Mouse (Mus musculus) heart, embryonic 16.5 days (tissue): ENCODE results near the gene Ski. TPM values are rescaled to one million over a fixed set of nuclear protein-coding genes. Genes with fewer than 3 reads are reported as not detected.

Experiments used
- ATAC-seq: fragments of 200-750 bp; cut with Nextera tagmentation; replicated peaks from 2 replicates; pipeline ENCODE4 v1.8.0; 2017; ENCODE audit warnings: moderate number of reproducible peaks; ENCODE audit not compliant: insufficient read depth, low FRiP score; ENCODE audit errors: extremely low read depth
- H3K27ac ChIP-seq: fragments of 300-500 bp; sonication (generic); 2 replicates; pipeline ENCODE4 v1.5.1; 2014; ENCODE audit warnings: mild to moderate bottlenecking, low read length, control low read depth, moderate library complexity
- H3K27me3 ChIP-seq: fragments of 300-500 bp; sonication (generic); 2 replicates; pipeline ENCODE4 v1.6.1; 2014; ENCODE audit warnings: low read length, mixed read lengths; ENCODE audit not compliant: control insufficient read depth, insufficient read depth
- H3K36me3 ChIP-seq: fragments of 300-500 bp; sonication (generic); 2 replicates; pipeline ENCODE4 v1.6.1; 2014; ENCODE audit not compliant: control insufficient read depth, insufficient read depth
- H3K4me1 ChIP-seq: fragments of 300-500 bp; sonication (generic); 2 replicates; pipeline ENCODE4 v1.6.1; 2014; ENCODE audit warnings: low read length, mixed read lengths; ENCODE audit not compliant: control insufficient read depth, insufficient read depth
- H3K4me2 ChIP-seq: fragments of 300-500 bp; sonication (generic); 2 replicates; pipeline ENCODE4 v1.6.1; 2014; ENCODE audit warnings: low read depth, mild to moderate bottlenecking, control low read depth, low read length
- H3K4me3 ChIP-seq: fragments of 300-500 bp; sonication (generic); 2 replicates; pipeline ENCODE4 v1.5.1; 2014; ENCODE audit warnings: mild to moderate bottlenecking, control low read depth, low read length
- H3K9ac ChIP-seq: fragments of 300-500 bp; sonication (generic); 2 replicates; pipeline ENCODE4 v1.6.1; 2014; ENCODE audit warnings: low read length, control low read depth
- H3K9me3 ChIP-seq: fragments of 300-500 bp; sonication (generic); replicated peaks from 2 replicates; pipeline ENCODE4 v1.6.1; 2016; ENCODE audit warnings: low read length; ENCODE audit not compliant: control insufficient read depth
- WGBS: fragments of 180-500 bp; shearing (Covaris S2); extraction: QIAGEN DNeasy Blood & Tissue Kit; methylation state at CpG from one replicate; pipeline ENCODE4 v1.1.7; 2014; 5-methylcytosine and 5-hydroxymethylcytosine counted together
- polyA plus RNA-seq: library from polyadenylated mRNA; unstranded; fragments of >200 nt; fragmentation: Nextera tagmentation; extraction: Ambion mirVana; gene quantifications from 2 replicates; pipeline ENCODE4 v1.2.1, GENCODE M21; 2015

The Ski gene
- polyA plus RNA-seq, 1 experiment from 2014 or later, result 12.3 TPM

GRCm38 (mm10) chr4:155138451-155138850 is 83.9 kb downstream of the Ski start:
- H3K9me3 ChIP-seq, result no peaks in the 10 kb centered on the region
- WGBS, result 84% methylated on average over 8 of the region's 8 CpGs
- H3K4me2 ChIP-seq, result no peak overlapping the region
- H3K9ac ChIP-seq, result no peak overlapping the region
- no peak for ATAC-seq
- no peak overlapping the region for H3K27ac ChIP-seq
- peaks cover 48% of the 10 kb centered on the region for H3K4me1 ChIP-seq
- no peak overlapping the region for H3K4me3 ChIP-seq
- no peaks in the 10 kb centered on the region for H3K27me3 ChIP-seq
- H3K36me3 ChIP-seq, result no peaks in the 10 kb centered on the region

- H3K9ac ChIP-seq, result no peak overlapping the region
- no peak overlapping the region for H3K4me3 ChIP-seq
- no peaks in the 10 kb centered on the region for H3K27me3 ChIP-seq
- WGBS, result 73% methylated on average over 7 of the region's 7 CpGs
- H3K9me3 ChIP-seq, result no peaks in the 10 kb centered on the region
- H3K27ac ChIP-seq, result no peak overlapping the region
- no peak overlapping the region for H3K4me2 ChIP-seq
- H3K36me3 ChIP-seq, result no peaks in the 10 kb centered on the region
- ATAC-seq, result no peak
- peaks cover 50% of the 10 kb centered on the region for H3K4me1 ChIP-seq
Observed at GRCm38 (mm10) chr4:155137891-155138290, 84.5 kb downstream of the Ski start.

GRCm38 (mm10) chr4:155135909-155136585 is 86.3 kb downstream of the Ski start:
- ATAC-seq, result no peak
- H3K36me3 ChIP-seq, result no peaks in the 10 kb centered on the region
- no peaks in the 10 kb centered on the region for H3K9me3 ChIP-seq
- H3K4me2 ChIP-seq, result no peak overlapping the region
- no peak overlapping the region for H3K9ac ChIP-seq
- H3K27me3 ChIP-seq, result no peaks in the 10 kb centered on the region
- 55% methylated on average over 5 of the region's 5 CpGs for WGBS
- H3K27ac ChIP-seq, result peak overlapping the region; percentile 56
- peaks cover 57% of the 10 kb centered on the region for H3K4me1 ChIP-seq
- H3K4me3 ChIP-seq, result no peak overlapping the region

- Histone ChIP-seq H3K4me3 (no peak overlapping the region), H3K27ac (peak overlapping the region; percentile 88), H3K36me3 (no peaks in the 10 kb centered on the region), H3K4me2 (no peak overlapping the region), H3K9me3 (no peaks in the 10 kb centered on the region), H3K4me1 (peaks cover 58% of the 10 kb centered on the region), H3K27me3 (no peaks in the 10 kb centered on the region), H3K9ac (no peak overlapping the region)
- 83% methylated on average over 7 of the region's 7 CpGs for WGBS
- ATAC-seq, result no peak
Observed at GRCm38 (mm10) chr4:155134686-155135172, 87.7 kb downstream of the Ski start.

DNA sequence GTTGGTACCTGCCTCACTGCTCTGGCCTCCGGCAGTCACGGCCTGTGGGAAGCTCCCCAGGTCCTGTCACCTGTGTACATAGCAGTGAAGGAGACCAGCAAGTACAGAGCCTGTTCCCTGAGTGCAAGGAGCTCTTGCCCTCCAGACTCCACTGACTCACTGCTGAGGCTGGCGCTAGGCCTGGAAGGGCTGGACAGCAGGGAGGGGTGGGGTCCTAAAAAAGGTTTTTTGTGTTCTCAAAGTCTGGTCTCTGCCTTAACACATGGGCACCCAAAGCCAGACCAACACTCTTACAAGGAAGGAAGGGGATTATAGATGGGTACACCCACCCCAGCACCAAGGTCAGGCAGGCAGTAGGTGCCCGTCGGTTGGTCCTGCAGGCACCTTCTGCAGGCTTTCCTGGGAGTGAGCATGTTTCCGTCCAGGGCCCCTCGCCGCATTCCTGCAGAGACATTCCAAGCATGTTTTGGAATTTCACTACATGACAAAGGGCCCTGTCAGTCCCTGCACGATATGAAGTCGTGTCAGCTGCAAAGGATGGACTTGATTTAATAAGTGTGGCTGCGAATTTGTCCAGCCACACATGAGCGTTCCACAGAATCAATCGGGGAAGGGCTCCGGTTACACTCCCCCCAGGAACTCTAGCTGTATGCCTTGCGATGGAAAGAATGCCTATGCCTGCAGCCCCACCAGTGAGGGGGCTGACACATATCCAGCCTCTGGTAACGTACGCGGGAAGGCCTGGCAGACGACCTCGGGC is 88.6 kb downstream of the Ski start:
- peak overlapping the region; percentile 88 for H3K27ac ChIP-seq
- H3K27me3 ChIP-seq, result no peaks in the 10 kb centered on the region
- peak; percentile 15; the same call in 1 of the 2 replicates for ATAC-seq
- peak overlapping the region; percentile 49 for H3K9ac ChIP-seq
- H3K36me3 ChIP-seq, result no peaks in the 10 kb centered on the region
- no peak overlapping the region for H3K4me3 ChIP-seq
- H3K9me3 ChIP-seq, result no peaks in the 10 kb centered on the region
- WGBS, result 17% methylated on average over 20 of the region's 20 CpGs
- H3K4me2 ChIP-seq, result no peak overlapping the region
- peaks cover 65% of the 10 kb centered on the region for H3K4me1 ChIP-seq

DNA sequence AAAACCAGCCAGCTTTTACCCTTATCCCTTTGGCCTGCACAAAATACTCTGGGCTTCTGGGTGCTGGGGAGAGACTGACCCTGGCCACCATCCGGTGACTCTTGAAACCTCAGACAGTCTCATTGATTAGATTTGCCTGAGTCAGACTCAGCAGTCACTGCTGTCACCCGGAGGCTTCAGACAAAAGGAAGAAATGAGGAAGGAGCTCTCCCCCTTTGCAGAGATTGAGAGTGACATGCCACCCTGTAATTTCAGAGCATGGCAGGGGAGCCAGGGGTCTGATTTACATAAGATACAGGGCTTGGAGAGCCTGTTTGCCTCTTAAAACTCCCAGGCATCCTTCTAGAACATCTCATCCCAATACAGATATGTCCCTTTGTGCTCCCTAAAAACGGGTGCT is 89.2 kb downstream of the Ski start:
- no peak for ATAC-seq
- Histone ChIP-seq H3K27ac (peak overlapping the region; percentile 88), H3K27me3 (no peaks in the 10 kb centered on the region), H3K4me1 (peaks cover 65% of the 10 kb centered on the region), H3K4me3 (no peak overlapping the region), H3K9ac (peak overlapping the region; percentile 49), H3K36me3 (no peaks in the 10 kb centered on the region), H3K4me2 (no peak overlapping the region), H3K9me3 (no peaks in the 10 kb centered on the region)
- 28% methylated on average over 3 of the region's 3 CpGs for WGBS

DNA sequence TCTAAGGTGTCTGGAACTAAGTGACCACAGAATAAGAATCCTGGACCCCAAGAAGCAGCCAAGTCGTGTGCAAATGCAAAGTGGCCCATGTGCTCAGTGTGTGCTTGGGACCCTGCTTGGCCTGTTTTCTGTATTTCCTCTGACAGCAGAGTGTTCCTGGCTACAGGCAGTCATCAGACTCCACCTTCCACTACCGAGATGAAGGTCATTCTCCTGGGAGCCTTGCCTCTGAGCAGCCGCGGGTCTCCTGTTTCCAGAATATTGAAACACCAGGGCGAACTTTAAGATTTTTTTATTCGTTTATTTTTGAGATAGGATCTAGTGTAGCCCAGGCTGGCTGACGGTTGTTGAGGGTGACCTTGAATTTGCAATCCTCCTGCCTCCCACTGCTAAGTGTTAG is 91.8 kb downstream of the Ski start:
- Histone ChIP-seq H3K4me3 (no peak overlapping the region), H3K27ac (peak overlapping the region; percentile 97), H3K27me3 (no peaks in the 10 kb centered on the region), H3K9ac (peak overlapping the region; percentile 61), H3K4me1 (peaks cover 68% of the 10 kb centered on the region), H3K4me2 (no peak overlapping the region), H3K9me3 (no peaks in the 10 kb centered on the region), H3K36me3 (no peaks in the 10 kb centered on the region)
- WGBS, result 44% methylated on average over 7 of the region's 7 CpGs
- no peak for ATAC-seq

DNA sequence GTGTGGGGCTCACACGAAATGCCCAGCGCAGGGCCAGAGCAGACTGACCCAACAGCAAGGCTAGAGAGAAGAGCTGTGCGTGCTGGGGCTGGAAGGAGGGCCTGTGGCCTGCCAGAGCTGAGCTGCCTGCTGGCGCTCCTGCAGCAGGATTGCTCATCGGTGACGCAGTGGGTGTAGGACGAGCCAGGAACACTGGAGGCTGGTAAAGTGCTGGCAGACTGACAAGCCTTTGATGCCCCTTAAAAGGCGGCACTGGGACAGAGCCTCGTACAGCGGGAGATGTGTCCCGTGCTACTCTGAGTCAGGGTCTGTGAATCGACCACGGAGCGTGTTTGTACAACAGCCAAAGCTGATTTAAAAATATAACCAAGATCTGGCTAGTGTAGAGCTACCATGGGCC is 92.4 kb downstream of the Ski start:
- no peaks in the 10 kb centered on the region for H3K36me3 ChIP-seq
- H3K27me3 ChIP-seq, result no peaks in the 10 kb centered on the region
- peak overlapping the region; percentile 97 for H3K27ac ChIP-seq
- H3K4me3 ChIP-seq, result no peak overlapping the region
- H3K4me1 ChIP-seq, result peaks cover 68% of the 10 kb centered on the region
- H3K4me2 ChIP-seq, result no peak overlapping the region
- WGBS, result 31% methylated on average over 14 of the region's 14 CpGs
- H3K9ac ChIP-seq, result peak overlapping the region; percentile 61
- peak; percentile 82 for ATAC-seq
- H3K9me3 ChIP-seq, result no peaks in the 10 kb centered on the region
